ENCODE assay signal across 9 mouse cellular contexts in genomic region chr10:128376099-128376454, GRCm38 (mm10). TPM values are rescaled to one million over a fixed set of nuclear protein-coding genes. Genes with fewer than 3 reads are reported as not detected.
DNase-seq lines count a peak whose midpoint lies in the region; ATAC-seq and TF ChIP-seq lines count a peak whose summit lies in the region.
"Had no signal": no experiment of that assay in that cellular context is flagged by ENCODE, and none has a peak within 500 bp of the region (broad histone marks: within the 10 kb centered on the region; RNA-seq: fewer than 3 reads in every experiment).

No protein-coding gene starts in this region.

- H3K27ac ChIP-seq in liver, adult 2 months (replicated peaks; ENCODE audit: insufficient read depth, low read depth, low read length) = peak overlapping the region; percentile 88
- H3K27ac ChIP-seq in embryonic facial prominence, embryonic 14.5 days (replicated peaks; ENCODE audit: low read depth, low read length) = peak overlapping the region; percentile 97
- H3K27ac ChIP-seq in intestine, embryonic 16.5 days (ENCODE audit: low read length) = peak overlapping the region; percentile 93; the same call in 1 of the 2 replicates
- peak overlapping the region; percentile 91; the same call in 1 of the 2 replicates for H3K27ac ChIP-seq in neural tube, embryonic 12.5 days

- no peak for TF ChIP-seq CTCF in liver, adult 2 months (IDR thresholded peaks at IDR 0.05; ENCODE audit: low read depth, low read length)

- H3K4me3 ChIP-seq in liver, adult 2 months (ENCODE audit: insufficient read depth, low read depth, low read length) = no peak overlapping the region
- H3K4me3 ChIP-seq in embryonic facial prominence, embryonic 14.5 days (ENCODE audit: low read depth, low read length) = peak overlapping the region; percentile 75
- H3K4me3 ChIP-seq in intestine, embryonic 16.5 days (ENCODE audit: low read length) = peak overlapping the region; percentile 75; the same call in 1 of the 2 replicates
- peak overlapping the region; percentile 92; the same call in 1 of the 2 replicates for H3K4me3 ChIP-seq in neural tube, embryonic 12.5 days

- no peaks in the 10 kb centered on the region; the same call in 1 of the 2 replicates for H3K36me3 ChIP-seq in liver, adult 2 months (ENCODE audit: control insufficient read depth, insufficient read depth, low read length)
- H3K36me3 ChIP-seq in embryonic facial prominence, embryonic 14.5 days (ENCODE audit: control insufficient read depth, insufficient read depth, low read length) = peaks cover 28% of the 10 kb centered on the region
- no peaks in the 10 kb centered on the region for H3K36me3 ChIP-seq in intestine, embryonic 16.5 days (ENCODE audit: control insufficient read depth, insufficient read depth, low read length)
- H3K36me3 ChIP-seq in neural tube, embryonic 12.5 days = peaks cover 24% of the 10 kb centered on the region

- WGBS in liver, adult 2 months = 55% methylated on average over 4 of the region's 4 CpGs
- 44% methylated on average over 4 of the region's 4 CpGs for WGBS in embryonic facial prominence, embryonic 14.5 days
- 44% methylated on average over 4 of the region's 4 CpGs for WGBS in intestine, embryonic 16.5 days
- 44% methylated on average over 4 of the region's 4 CpGs for WGBS in neural tube, embryonic 12.5 days

- H3K79me2 ChIP-seq in liver, adult 2 months (ENCODE audit: control insufficient read depth, insufficient read depth, low read length) = peaks cover 14% of the 10 kb centered on the region; the same call in 1 of the 2 replicates

- no peak for TF ChIP-seq POLR2A in liver, adult 2 months (IDR thresholded peaks at IDR 0.05; ENCODE audit: extremely low read depth, insufficient read depth, low read length)

- H3K4me1 ChIP-seq in liver, adult 2 months (ENCODE audit: control insufficient read depth, insufficient read depth, low read length) = peaks cover 9% of the 10 kb centered on the region; the same call in 1 of the 2 replicates
- peaks cover 8% of the 10 kb centered on the region for H3K4me1 ChIP-seq in embryonic facial prominence, embryonic 14.5 days (ENCODE audit: control insufficient read depth, insufficient read depth, low read length)
- peaks cover 13% of the 10 kb centered on the region for H3K4me1 ChIP-seq in intestine, embryonic 16.5 days (ENCODE audit: control insufficient read depth, insufficient read depth, low read length)
- H3K4me1 ChIP-seq in neural tube, embryonic 12.5 days = peaks cover 21% of the 10 kb centered on the region

- no peaks in the 10 kb centered on the region for H3K27me3 ChIP-seq in liver, adult 2 months (ENCODE audit: control insufficient read depth, insufficient read depth, low read length)
- H3K27me3 ChIP-seq in embryonic facial prominence, embryonic 14.5 days (replicated peaks; ENCODE audit: control insufficient read depth, insufficient read depth, low read length) = no peaks in the 10 kb centered on the region
- no peaks in the 10 kb centered on the region for H3K27me3 ChIP-seq in intestine, embryonic 16.5 days (replicated peaks; ENCODE audit: control insufficient read depth, insufficient read depth, low read length)
- no peaks in the 10 kb centered on the region for H3K27me3 ChIP-seq in neural tube, embryonic 12.5 days (replicated peaks)

- peak overlapping the region; percentile 99 for H3K9ac ChIP-seq in liver, adult 2 months (ENCODE audit: low read depth, low read length)
- peak overlapping the region; percentile 96 for H3K9ac ChIP-seq in embryonic facial prominence, embryonic 14.5 days (ENCODE audit: low read depth, low read length)
- peak overlapping the region; percentile 99 for H3K9ac ChIP-seq in intestine, embryonic 16.5 days (ENCODE audit: low read depth, low read length)
- peak overlapping the region; percentile 96; the same call in 1 of the 2 replicates for H3K9ac ChIP-seq in neural tube, embryonic 12.5 days

- no peak for DNase-seq in liver, adult 2 months (ENCODE audit: extremely low read depth, low read depth, low spot score)
- no peak for DNase-seq in liver
- no peak for DNase-seq in embryonic facial prominence, embryonic 14.5 days (ENCODE audit: low spot score)
- DNase-seq in frontal cortex, postnatal 25 days (ENCODE audit: low spot score in 2 of 2) = no peak
- no peak for DNase-seq in cerebellum, postnatal 4 days (ENCODE audit: low spot score in 2 of 2)
- no peak for DNase-seq in urinary bladder, postnatal 4 days (ENCODE audit: low spot score in 2 of 2)

- H3K4me2 ChIP-seq in embryonic facial prominence, embryonic 14.5 days (ENCODE audit: low read depth, low read length) = peak overlapping the region; percentile 74
- peak overlapping the region; percentile 85 for H3K4me2 ChIP-seq in intestine, embryonic 16.5 days (ENCODE audit: low read depth, low read length)
- H3K4me2 ChIP-seq in neural tube, embryonic 12.5 days (replicated peaks) = peak overlapping the region; percentile 76

- no peak for ATAC-seq in embryonic facial prominence, embryonic 14.5 days (ENCODE audit: low read depth)
- ATAC-seq in intestine, embryonic 16.5 days = no peak
- ATAC-seq in neural tube, embryonic 12.5 days (ENCODE audit: low FRiP score, low read depth) = no peak

- no peaks in the 10 kb centered on the region for H3K9me3 ChIP-seq in embryonic facial prominence, embryonic 14.5 days (ENCODE audit: control insufficient read depth, low read length)
- H3K9me3 ChIP-seq in intestine, embryonic 16.5 days (ENCODE audit: control insufficient read depth, low read length) = no peaks in the 10 kb centered on the region
- H3K9me3 ChIP-seq in neural tube, embryonic 12.5 days = no peaks in the 10 kb centered on the region

RNA-seq across cellular contexts. Expression of gene Ankrd52, which starts 0.8 kb away (rescaled TPM):
- total RNA-seq in liver, adult 2 months (2014; rRNA removed) = 5.6 and 9.3 TPM in 2 replicates
- polyA plus RNA-seq in liver, adult 2 months (2012; rRNA removed) = 11.8 and 14.8 TPM in 2 replicates
- polyA plus RNA-seq in embryonic facial prominence, embryonic 14.5 days (2014; fragmentation: Nextera tagmentation; extraction: Ambion mirVana) = 11.9 and 12.7 TPM in 2 replicates
- polyA plus RNA-seq in intestine, embryonic 16.5 days (2015; fragmentation: Nextera tagmentation; extraction: Ambion mirVana) = 6.7 and 7.2 TPM in 2 replicates
- 10.2 and 13.2 TPM in 2 replicates for polyA plus RNA-seq in neural tube, embryonic 12.5 days (2016; fragmentation: Nextera tagmentation; extraction: Ambion mirVana)

RNA-seq across cellular contexts. Expression of gene Coq10a, which starts 7.3 kb away (rescaled TPM):
- total RNA-seq in liver, adult 2 months (2014; rRNA removed) = 19.9 and 20.7 TPM in 2 replicates
- 57.9 and 65.7 TPM in 2 replicates for polyA plus RNA-seq in liver, adult 2 months (2012; rRNA removed)
- polyA plus RNA-seq in embryonic facial prominence, embryonic 14.5 days (2014; fragmentation: Nextera tagmentation; extraction: Ambion mirVana) = 15.6 and 16.8 TPM in 2 replicates
- 2.5 and 3.3 TPM in 2 replicates for polyA plus RNA-seq in intestine, embryonic 16.5 days (2015; fragmentation: Nextera tagmentation; extraction: Ambion mirVana)
- polyA plus RNA-seq in neural tube, embryonic 12.5 days (2016; fragmentation: Nextera tagmentation; extraction: Ambion mirVana) = 33.3 and 35.2 TPM in 2 replicates

RNA-seq across cellular contexts. Expression of gene Slc39a5, which starts 25.0 kb away (rescaled TPM):
- total RNA-seq in liver, adult 2 months (2014; rRNA removed) = 2.4 and 3.2 TPM in 2 replicates
- polyA plus RNA-seq in liver, adult 2 months (2012; rRNA removed) = 2.0 and 8.9 TPM in 2 replicates
- polyA plus RNA-seq in embryonic facial prominence, embryonic 14.5 days (2014; fragmentation: Nextera tagmentation; extraction: Ambion mirVana) = 0.11 and 0.13 TPM in 2 replicates
- 207 and 242 TPM in 2 replicates for polyA plus RNA-seq in intestine, embryonic 16.5 days (2015; fragmentation: Nextera tagmentation; extraction: Ambion mirVana)
- not detected in 2 replicates for polyA plus RNA-seq in neural tube, embryonic 12.5 days (2016; fragmentation: Nextera tagmentation; extraction: Ambion mirVana)
- total RNA-seq: granulocyte monocyte progenitor cell, adult 5-6 weeks had no signal

RNA-seq across cellular contexts. Expression of gene Nabp2, which starts 35.2 kb away (rescaled TPM):
- total RNA-seq in liver, adult 2 months (2014; rRNA removed) = 12.9 and 17.0 TPM in 2 replicates
- polyA plus RNA-seq in liver, adult 2 months (2012; rRNA removed) = 22.3 and 27.9 TPM in 2 replicates
- polyA plus RNA-seq in embryonic facial prominence, embryonic 14.5 days (2014; fragmentation: Nextera tagmentation; extraction: Ambion mirVana) = 61.9 and 63.3 TPM in 2 replicates
- polyA plus RNA-seq in intestine, embryonic 16.5 days (2015; fragmentation: Nextera tagmentation; extraction: Ambion mirVana) = 104 TPM in 2 replicates
- polyA plus RNA-seq in neural tube, embryonic 12.5 days (2016; fragmentation: Nextera tagmentation; extraction: Ambion mirVana) = 109 and 115 TPM in 2 replicates

RNA-seq across cellular contexts. Expression of gene Rnf41, which starts 35.4 kb away (rescaled TPM):
- total RNA-seq in liver, adult 2 months (2014; rRNA removed) = 5.1 and 6.6 TPM in 2 replicates
- polyA plus RNA-seq in liver, adult 2 months (2012; rRNA removed) = 5.9 TPM in 2 replicates
- polyA plus RNA-seq in embryonic facial prominence, embryonic 14.5 days (2014; fragmentation: Nextera tagmentation; extraction: Ambion mirVana) = 35.2 and 36.1 TPM in 2 replicates
- 43.2 and 43.3 TPM in 2 replicates for polyA plus RNA-seq in intestine, embryonic 16.5 days (2015; fragmentation: Nextera tagmentation; extraction: Ambion mirVana)
- 61.3 and 61.4 TPM in 2 replicates for polyA plus RNA-seq in neural tube, embryonic 12.5 days (2016; fragmentation: Nextera tagmentation; extraction: Ambion mirVana)

Comparison
In these comparisons a context has a peak if more than half of its experiments do, and no peak if none do; other contexts are left out.
1. RNA of gene Slc39a5, which starts 25.0 kb away (polyA plus RNA-seq): 207 to 242 TPM in intestine, embryonic 16.5 days; 2.0 to 8.9 TPM in liver, adult 2 months, 0.11 to 0.13 TPM in embryonic facial prominence, embryonic 14.5 days and not detected in neural tube, embryonic 12.5 days; every median in the first group is over 10 times any median in the second.
2. Peak in every context shown above with its lines, with median percentiles within 50 percentile points of each other: H3K27ac ChIP-seq, H3K9ac ChIP-seq and H3K4me2 ChIP-seq.